Mouse (Mus musculus): ENCODE results near the gene Chd5.

The Chd5 gene

DNA sequence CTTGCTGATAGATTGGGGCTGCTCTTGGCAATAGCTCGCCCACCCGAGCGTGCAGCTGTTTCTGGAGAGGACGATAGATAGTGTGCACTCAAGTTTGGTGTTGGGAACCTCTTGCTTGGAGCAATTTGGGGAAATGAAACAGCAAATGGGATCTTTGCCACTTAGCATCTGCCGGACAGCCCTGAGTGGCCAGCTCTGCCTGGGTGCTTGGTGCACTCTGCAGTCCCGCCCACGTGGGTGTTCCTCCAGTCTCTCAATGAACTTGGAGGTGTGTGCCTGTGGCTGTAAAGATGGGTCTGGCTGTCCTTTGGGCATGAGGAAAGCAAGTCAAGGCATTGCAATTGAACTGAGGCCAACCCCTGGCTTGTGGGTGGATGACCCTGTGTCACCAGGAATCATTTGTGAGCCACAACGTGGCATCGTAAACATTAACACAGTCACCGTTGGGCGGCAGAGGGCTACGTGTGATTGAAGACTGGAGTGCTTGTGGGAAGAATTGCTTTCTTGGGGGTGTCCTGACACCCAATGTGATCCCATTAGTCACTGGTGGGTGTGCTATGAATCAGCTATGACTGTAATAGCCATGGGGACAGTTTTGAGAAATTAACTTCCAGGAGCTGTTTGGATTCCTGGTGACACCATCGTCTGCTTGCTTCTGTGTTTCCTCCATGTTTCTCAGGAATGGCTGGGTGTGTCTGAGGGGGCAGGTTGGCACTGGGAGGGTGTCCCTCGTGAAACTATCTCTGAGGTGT, 15.6 kb downstream of the Chd5 start:
- DNase-seq (ENCODE audit: low spot score in 2 of 2), result no peak

DNA sequence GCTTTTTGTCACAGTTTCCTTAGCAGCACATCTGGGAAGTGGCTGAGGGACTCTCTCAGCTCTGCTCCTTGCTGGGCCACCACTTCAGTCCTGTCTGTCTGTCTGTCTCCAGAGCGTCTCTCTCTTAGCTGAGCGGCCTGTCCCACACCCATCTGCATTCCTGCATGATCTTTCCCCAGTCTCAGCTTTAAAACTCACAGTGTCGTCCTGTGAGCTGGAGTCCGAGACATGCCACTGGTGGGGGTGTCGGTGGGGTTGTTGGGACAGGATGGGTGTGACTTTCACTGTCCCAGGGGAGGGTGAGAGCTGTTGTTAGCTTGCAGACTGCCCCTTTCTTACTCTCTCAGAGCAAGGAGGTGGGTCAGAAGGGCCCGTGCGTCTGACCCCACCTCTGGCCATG, 17.2 kb downstream of the Chd5 start:
- no peak for DNase-seq (ENCODE audit: low spot score in 2 of 2)

DNA sequence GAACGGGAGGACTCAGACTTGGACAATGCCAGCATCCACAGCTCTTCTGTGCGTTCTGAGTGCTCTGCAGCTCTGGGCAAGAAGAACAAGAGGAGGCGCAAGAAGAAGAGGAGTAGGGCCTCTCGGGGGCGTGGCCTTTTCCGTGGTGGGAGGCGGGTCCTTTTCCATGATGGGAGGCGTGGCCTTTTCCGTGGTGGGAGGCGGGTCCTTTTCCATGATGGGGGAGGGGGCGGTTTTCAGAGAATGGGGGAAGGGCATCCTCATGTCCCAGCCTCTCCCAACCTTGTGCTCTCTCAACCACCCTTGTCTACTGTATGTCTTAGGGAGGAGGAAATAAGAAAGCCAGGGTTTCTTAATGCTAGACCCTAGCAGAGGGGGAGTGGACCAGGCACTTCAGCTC, 21.2 kb downstream of the Chd5 start:
- DNase-seq (ENCODE audit: low spot score in 2 of 2), result no peak

DNA sequence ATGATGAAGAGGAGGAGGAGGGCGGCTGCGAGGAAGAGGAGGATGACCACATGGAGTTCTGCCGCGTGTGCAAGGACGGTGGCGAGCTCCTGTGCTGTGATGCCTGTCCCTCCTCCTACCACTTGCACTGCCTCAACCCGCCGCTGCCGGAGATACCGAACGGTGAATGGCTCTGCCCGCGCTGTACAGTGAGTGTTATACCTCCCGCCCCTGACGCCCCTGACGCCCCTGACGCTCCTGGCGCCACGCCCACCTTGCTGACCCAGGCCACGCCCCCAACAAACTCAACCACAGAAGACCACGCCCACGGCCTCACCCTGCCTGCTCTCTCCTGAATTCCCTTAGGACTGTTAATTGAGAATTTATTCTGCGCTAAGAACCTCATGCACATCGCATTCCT, 22.4 kb downstream of the Chd5 start:
- no peak for DNase-seq (ENCODE audit: low spot score in 2 of 2)

DNA sequence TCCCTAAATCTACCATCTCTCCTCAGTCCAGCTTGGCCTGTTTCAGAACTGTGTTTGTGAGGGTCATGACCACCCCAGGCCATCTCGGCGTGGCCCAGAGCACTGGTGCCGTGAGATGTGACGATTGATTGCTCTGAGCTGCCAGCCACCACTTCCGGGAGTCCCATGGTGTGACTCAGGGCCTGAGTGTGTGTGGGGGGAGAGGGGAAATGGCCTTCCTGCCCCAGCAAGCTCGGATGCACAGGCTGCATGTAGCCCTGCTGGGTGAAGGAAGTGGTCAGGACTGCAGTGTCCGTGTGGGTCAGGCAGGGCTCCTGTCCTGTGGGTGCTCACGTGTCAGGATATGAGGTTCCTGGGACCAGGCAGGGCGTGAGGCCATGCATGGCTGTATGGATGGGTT, 23.7 kb downstream of the Chd5 start:
- no peak for DNase-seq (ENCODE audit: low spot score in 2 of 2)

DNA sequence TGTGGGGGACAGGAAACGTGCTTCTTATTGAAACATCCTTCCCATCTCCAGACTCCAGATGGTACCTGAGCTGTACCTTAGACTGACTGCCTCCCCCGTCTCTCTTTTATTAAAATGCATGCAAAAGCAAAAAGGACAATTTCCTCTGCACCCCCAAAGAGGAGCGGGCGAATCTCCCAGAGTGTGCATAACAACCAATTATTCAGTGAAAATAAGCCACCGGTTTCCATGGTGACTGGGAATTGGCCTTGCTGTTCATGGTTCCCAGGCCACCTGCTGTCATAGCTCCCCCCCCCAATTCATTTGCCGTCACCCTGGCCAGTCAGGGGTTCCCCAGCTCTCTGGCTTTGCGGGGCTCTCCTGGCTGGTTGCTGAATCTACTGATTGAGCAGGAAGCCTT, 26.8 kb downstream of the Chd5 start:
- no peak for DNase-seq (ENCODE audit: low spot score in 2 of 2)

DNA sequence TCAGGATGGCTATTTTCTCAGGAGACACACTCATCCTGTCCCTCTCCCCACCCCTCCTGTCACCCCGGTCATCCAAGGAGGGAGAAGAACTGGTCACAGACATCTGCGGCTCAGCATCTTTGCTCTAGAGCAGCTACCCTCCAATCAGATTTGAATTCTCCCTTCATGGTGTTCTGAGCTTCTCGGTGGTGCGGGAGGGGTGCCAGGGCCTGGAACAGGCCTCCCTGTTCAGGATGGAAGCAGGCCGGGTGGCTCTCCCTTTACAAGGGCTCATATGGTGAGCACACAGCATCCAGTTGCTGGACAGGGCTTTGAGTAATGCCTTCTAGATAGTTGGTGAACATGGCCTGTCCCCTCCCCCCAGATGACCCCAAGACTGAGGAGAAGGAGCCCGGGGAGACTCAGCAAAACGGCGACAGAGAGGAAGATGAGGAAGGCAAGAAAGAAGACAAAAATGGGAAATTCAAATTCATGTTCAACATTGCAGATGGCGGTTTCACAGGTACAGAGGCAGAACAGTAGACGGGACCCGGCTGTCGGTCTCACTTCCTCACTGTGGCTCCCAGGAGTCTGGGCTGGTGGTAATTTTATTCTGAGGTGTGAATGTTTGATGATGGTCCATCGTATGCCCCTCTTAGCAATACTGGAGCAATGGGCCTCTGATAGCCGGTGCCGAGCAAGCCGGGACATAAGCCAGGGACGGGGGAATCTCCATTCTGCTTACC, 44.2 kb downstream of the Chd5 start:
- DNase-seq (ENCODE audit: low spot score in 2 of 2), result no peak

DNA sequence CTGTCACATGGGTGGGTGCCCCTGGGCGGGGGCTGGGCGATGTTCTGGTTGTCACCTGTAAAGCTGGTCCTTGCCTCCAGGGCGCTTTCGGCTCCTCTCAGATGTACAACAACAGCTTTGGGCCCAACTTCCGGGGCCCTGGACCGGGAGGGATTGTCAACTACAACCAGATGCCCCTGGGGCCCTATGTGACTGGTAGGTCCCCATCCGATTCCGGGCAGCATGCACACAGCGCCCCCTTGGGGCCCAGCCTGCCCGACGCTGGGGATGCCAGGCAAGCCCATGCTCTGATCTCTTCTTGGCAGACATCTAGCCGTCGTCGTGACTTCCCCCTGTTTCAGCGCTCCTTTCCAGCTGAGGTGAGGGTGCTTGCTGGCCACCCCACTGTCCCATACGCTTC, 47.2 kb downstream of the Chd5 start:
- peak in 1 of 2 experiments; percentile 47 for DNase-seq (ENCODE audit: low spot score in 2 of 2)

DNA sequence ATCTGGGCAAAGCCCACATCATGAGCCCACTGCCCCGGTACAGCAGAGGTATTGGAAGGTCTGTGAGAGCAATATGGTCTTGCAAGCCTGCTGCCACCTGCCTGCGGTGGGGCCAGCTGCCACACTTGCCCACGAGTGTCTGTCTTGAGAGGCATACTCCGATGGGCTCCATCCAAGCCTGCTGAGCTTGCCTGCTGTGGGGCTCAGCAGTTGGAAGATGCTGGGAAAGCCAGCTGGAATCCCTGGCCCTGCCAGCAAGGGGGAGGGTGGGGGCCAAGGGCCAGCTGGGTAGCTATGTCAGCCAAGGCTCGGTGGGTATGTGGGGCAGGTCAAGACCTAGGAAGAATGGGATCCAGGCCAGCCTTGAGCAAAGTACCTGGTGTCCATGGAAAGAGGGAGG, 53.7 kb downstream of the Chd5 start:
- peak in 1 of 2 experiments; percentile 75 for DNase-seq (ENCODE audit: low spot score in 2 of 2)

DNA sequence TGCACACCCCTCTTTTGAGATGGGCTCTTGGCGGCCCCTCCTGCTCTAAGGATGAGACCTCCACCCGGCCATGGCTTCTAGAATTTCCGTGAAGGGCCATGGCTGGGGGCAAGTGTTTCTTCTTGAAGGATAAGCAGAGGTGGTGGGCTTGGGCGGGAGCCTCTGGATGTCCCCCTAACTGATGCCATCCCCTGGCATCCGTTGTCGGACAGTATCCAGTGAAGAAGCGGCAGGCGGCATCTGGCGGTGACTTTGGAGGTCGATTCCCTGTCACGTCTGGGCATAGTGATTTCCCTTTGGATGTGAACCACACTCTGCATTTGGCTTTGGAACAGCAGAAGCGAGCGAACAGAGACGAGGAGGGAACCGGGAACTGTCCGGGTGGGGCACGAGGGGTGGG, 54.2 kb downstream of the Chd5 start:
- no peak for DNase-seq (ENCODE audit: low spot score in 2 of 2)

DNA sequence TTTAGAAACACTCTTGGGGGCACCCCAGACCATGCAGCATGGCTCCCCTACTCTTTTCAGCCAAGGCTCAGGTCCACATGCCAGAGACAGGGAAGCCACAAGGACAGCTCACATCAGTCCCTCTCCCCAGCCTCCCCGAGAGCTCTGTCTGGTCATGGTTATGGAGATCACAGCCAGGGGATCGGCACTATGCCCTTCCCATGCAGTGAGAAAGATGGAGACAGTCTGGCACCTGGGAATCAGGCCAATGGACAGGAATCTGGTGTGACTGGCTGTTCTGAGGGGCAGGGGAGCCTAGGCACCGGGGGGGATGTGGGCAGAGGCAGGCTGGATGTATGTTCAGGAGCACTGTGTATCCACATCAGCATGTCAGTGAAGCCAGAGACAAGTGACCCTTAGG, 60.5 kb downstream of the Chd5 start:
- DNase-seq (ENCODE audit: low spot score in 2 of 2), result peak in 1 of 2 experiments; percentile 57

DNA sequence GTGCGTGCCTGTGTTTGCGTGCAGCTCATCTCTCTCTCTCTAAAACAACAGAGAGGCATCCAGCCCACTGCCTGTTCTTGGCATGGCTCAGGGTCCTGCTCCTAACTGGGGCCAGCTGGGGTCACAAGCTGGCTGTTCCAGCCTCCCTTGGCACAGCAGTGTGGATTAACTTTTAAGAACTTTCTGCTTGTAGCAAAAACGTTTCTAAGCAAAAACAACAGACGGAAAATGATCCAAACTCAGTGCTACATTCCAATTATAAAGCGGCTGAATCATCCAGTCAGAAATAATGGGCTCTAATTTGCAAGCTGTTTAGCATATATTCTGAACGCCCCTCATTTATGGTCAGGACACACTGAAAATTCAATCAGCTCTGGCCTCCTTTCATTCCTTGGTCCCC, 66.7 kb downstream of the Chd5 start:
- no peak for DNase-seq (ENCODE audit: low spot score in 2 of 2)

DNA sequence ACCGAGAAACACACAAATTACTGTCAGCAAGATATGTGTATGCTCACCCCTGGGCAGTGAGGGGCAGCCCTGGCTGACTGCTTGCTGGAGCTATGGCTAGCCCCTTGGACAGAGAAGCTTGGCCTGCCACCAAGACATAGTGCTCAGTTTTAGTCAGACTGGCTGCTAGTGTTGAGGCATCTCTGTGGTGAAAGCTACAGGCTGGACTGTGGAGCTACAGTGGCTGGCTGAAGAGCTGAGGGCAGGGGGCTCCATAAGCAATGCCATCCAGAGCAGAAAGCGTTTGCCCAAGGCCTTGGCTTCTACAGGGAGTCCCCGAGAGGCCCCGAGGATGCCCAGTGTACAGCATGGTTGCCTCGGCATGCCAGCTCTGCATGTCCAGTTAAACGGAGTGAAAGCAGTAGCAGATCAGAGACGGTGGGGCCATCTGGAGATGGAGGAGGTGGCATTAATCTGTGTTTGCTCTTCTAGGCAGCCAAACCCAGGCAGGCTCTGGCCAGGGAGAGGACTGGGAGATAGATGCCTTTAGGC, 67.3 kb downstream of the Chd5 start:
- peak in 1 of 2 experiments; percentile 41 for DNase-seq (ENCODE audit: low spot score in 2 of 2)

DNA sequence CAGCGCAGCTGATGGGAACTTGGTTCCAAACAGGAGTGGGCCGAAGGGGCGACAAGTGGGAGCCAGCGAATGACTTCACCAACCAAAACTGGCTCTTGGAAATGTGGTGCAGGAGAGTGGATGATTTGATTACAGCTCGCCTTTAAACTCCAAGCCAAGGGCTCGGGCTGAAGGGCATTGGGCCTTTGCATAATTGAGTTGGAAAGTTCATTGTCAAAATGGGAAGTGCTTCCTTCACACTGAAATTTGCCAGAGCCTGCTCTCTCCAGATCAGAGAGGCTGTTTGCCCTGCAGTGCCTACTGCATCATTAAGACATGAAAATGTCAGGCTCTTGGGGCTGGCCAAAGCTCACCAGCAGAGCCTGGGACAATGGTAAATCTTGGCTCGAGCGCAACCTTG, 68.1 kb downstream of the Chd5 start:
- DNase-seq (ENCODE audit: low spot score in 2 of 2), result no peak

DNA sequence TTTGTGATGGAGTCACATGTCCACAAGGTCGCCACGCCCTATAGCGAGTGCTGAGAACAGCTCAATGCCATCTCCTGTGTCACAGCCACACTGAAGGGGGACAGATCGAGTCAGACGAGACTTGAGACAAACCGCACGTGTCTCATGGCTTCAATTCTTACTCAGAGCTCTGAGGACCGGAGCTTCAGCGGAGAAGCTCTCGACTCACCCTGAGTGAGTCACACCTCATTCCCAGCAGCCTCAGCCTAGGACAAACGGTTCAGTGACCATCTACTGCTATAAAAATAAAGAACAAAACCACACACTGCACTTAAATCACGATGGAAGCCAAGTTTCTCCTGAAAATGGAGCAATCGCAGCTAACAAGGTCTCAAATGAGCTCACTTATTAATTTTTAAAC, 72.5 kb downstream of the Chd5 start:
- no peak for DNase-seq (ENCODE audit: low spot score in 2 of 2)

DNA sequence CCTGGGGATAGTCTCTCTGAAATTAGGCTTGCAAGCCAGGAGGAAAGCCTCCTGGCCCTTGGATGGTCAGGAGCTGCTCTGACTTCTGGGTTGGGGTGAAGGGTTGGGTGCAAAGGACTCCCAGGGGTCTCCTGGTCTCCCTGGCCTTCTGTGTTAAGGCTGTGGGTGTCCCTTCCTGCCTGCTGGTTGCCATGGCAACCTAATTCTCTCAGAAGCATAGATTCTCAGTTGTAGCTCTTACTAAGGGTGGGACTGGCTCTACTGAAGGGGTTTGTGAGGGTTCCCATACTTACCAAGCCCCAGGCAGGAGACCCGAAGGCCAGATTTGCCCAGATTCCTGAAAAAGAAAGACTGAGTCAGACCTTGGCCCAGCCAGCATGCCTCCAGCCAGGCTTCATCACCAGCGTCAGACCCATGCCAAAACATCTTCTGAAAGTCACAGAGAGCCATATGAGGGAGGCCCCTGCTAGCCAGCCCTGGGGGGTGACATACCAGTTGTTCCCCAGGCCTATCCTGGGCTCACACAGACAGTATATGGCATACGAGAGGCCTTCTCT, 74.2 kb downstream of the Chd5 start:
- no peak for DNase-seq (ENCODE audit: low spot score in 2 of 2)

DNA sequence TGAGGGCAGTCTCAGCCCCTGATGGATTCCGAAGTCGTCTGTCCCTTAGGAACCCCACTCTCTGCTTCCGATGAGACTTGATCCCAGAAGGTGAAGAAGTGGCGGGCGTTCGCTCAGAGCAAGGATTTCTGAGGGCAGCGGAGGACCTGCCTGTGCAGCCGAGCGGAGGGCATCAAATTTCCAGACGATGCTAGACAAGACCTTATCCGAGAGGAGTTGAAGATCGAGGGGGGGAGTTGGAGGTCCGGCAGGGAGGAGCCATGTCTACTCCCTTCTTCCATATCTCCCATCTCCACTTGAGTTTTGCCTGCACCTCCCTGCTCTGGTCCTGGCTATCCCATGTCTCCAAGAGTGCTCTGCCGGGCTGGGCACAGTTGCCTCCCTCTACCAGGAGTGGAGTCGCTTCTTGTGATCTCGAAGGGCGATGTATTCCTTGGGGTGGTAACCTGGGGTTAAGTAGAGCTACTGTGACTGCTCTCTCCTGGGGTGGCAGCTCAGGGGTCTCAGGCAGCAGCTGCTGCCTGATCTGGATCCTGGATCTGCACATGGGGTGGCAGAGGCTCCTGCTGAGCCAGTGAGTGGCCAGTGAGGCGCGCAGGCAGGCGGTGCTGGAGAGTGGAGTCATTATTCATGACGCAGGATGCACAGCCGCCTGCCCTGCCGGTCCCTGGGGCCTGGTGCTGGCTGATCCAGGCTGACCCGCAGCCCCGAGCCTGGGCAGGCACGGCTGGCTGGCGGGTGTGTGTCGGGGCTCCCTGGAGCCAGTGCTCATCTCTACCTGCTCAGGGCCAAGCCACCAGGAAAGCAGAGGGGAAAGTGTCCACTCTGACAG, 80.0 kb downstream of the Chd5 start:
- DNase-seq (ENCODE audit: low spot score in 2 of 2), result no peak

DNA sequence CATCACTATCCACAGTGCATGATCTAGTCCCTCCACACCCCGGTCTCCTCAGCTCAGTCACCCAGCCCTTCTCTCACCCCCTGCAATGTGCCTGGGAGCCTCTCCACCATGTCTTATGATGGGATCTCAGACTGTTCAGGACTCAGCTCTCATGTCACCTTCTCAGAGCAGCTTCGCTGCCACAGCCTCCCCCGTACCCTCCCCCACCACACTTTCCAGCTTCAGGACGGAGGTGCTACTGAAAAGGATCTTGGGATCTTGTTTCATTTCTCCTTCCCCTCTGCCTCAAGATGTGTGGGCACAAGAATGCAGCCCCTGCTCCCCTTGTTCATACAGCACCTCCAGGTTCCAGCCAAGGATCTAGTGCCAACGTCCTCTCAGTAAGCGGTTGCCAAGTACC, 85.1 kb downstream of the Chd5 start:
- DNase-seq (ENCODE audit: low spot score in 2 of 2), result no peak

DNA sequence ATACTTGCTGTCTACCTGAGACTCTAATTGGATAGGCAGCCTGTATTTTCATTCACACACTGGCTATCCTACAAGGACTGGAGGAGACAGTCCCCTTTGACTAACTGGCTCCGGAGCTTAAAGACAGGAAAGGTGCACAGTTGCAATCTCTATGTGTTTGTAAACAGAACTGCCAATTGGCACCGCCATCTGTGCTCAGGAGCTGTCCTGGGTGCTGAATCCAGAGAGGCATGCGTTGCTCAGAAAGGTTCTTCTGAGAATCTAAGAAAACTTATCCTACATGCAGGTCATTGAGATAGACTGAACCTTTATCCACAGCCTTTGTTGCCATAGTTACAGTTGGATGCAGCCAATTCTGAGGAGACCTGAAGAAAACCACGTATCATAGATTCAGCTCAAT, 85.9 kb downstream of the Chd5 start:
- no peak for DNase-seq (ENCODE audit: low spot score in 2 of 2)

DNA sequence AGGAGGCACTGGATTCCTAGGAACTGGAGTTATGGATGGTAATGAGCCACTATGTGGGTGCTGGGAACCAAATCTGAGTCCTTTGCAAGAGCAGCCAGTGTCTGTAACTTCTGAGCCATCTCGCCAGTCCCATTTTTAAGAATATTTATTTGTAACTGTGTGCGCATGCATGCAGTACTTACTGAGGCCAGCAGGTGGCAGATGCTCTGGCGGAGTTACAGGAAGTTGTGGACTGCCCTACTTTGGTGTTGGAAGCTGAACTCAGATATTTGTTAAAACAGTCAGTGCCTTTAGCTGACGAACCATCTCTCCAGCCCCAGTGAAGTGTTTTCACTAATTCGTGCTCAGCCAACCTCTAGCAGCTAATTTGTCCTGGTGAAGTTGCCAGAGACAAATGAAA, 86.5 kb downstream of the Chd5 start:
- DNase-seq (ENCODE audit: low spot score in 2 of 2), result peak in 1 of 2 experiments; percentile 35

DNA sequence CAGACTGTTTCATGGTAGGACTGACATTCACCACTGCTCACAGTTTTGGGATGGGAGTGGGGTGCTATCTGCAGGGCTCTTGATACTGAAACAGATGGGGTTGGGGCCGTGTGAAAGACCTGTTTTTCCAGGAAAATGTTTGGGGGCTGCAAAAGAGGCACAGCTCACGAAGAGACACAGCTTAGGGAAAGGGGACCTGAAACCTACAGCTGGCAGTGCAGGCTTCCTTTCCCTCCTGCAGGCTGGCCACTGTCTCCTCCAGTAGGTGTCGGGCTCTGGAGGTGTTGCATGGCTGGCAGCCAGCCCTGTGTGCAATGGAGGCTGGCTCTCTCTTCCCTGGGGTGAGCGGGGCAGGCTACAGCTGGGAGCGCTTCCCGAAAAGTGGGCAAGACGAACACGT, 89.8 kb downstream of the Chd5 start:
- no peak for DNase-seq (ENCODE audit: low spot score in 2 of 2)

DNA sequence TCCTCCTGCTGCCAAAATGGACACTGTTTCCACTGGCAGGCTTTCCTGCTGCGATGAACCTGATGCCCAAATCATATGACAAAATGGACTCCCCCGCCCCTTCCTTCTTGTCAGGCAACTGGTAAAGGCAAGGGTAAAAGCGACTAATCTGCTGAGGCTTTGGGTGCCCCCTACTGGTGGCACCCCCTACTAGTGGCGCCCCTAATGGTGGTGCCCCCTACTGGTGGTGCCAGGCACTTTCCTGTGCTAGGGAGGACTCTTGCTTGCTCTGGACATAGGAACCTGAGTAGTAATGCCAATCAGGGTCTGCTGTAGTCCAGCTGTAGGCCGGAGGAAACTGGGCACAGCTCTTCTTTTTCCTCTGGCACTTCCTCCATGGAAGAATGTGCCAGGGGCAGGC, 93.9 kb downstream of the Chd5 start:
- DNase-seq (ENCODE audit: low spot score in 2 of 2), result peak in 1 of 2 experiments; percentile 59
